Mouse (Mus musculus) leukemia stem cell, adult 10-12 weeks (primary cell): ENCODE measurements around the gene Gm45623. TPM values are rescaled to one million over a fixed set of nuclear protein-coding genes. Genes with fewer than 3 reads are reported as not detected.

Experiments used
- polyA plus RNA-seq: library from polyadenylated mRNA; stranded (reverse); fragments of >175 nt; gene quantifications from 2 replicates; pipeline ENCODE4 v1.2.3, GENCODE M21; 2012; ENCODE audit warnings: low replicate concordance

Gene Gm45623
- polyA plus RNA-seq, result not detected in 2 replicates

DNA sequence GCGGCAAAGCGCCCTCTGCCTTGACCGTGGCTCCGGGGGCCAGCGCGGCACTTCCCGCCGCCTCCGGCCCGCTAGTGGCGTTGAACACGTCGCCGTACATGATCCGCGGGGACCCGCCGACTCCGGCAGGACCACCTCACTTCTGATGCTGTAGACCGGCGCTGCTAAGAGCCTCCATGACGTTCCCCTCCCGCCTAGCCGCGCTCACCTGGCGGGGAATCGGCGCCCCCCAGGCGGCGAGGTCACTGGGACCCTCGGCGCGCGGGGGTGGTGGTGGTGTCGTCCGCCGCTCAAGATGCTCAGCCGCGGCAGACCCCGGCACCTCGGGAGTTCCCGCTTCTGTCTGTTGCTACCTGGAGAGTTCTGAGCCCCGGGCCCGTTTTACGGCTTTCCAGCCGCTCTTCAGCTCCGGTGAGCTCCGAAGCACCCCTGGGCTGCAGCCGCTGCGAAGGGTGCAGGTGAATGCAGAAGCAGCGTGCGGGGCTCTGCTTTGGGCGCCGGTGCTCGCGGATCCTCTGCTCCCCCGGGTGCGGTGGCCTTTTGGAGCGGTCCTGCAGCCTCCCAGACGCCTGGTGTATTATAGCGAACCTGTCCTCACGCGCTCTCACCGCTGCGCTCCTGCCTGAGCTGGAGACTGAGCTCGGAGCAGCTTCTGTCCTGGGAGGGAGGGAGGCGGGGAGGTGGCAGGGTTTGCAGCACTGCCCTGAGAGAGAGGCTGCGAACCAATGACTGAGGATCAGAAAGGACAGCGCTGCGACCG is at the start of gene Gm45623:
Gm45623 (minus strand) TSS at position 636 of the 760 bp plus-strand sequence.

DNA sequence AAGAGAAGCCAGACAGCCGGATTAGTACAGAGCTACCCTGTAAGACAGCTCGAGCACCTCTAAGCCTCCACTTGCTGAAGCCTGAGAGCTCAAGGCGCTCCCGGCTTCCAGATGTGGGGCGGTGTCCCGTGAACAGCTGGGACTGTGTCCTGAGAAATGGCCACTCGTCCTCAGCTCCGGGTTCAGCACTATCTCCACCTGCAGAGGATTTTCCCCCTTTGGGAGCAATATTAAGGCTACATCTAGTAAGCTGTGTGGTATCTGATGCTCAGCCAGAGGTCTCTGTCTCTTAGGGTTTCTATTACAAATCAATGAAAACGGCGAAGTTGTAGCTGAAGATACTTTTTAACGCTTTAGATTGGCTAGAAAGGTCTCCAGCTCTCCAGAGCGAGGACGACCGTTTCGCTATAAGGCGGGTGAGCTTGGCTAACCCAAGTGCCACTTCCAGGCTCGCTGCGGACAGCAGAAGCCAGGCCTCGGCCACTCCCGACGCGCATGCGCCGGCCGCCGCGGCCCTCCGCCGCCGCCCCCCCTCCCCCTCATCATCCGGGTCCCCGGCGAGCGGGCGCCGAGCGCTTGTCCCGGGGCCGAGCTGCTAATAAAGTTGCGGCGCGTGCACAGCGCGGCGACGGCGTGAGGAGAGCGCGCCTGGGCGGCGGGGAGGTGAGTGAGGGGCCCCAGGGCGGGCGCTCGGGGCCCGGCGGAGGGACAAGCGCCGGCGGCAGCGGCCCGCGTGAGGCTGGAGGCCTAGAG is 51.0 kb downstream of the Gm45623 start, which contains the start of gene Smad5:
Smad5 (plus strand) TSS at position 542 of the 753 bp plus-strand sequence.

Other genes with a start within 250 kb of the Gm45623 start
- not detected in 2 replicates for gene Fbxl21, start 231.4 kb downstream of the Gm45623 start, polyA plus RNA-seq
- not detected in 2 replicates for gene Lect2, start 205.3 kb downstream of the Gm45623 start, polyA plus RNA-seq
- gene Tgfbi, start 144.3 kb downstream of the Gm45623 start, polyA plus RNA-seq, result 38.2 and 42.9 TPM in 2 replicates
- 2.2 and 5.9 TPM in 2 replicates for gene Smad5, start 50.8 kb downstream of the Gm45623 start, polyA plus RNA-seq
- gene Trpc7, start 142.2 kb upstream of the Gm45623 start, polyA plus RNA-seq, result 0.14 TPM in 1 of 2 replicates, not detected in the other